Mouse (Mus musculus) heart, adult 18-20 months (tissue): ENCODE results near the gene Psph. TPM values are rescaled to one million over a fixed set of nuclear protein-coding genes. Genes with fewer than 3 reads are reported as not detected.

ENCODE experiments used
- DNase-seq, 2 experiments: peaks; one replicate each; pipeline ENCODE4 v3.0.0; 2021 to 2022; ENCODE audit warnings: mixed read lengths in 1 of 2
- total RNA-seq, 2 experiments: library from RNA; stranded (reverse); gene quantifications; 2 replicates each; pipeline ENCODE4 v1.2.3; 2021

Psph gene
- total RNA-seq, 2 experiments from 2014 or later, result 8.9 to 10.7 TPM

- peak; percentile 18 to 55 for DNase-seq
Measured at GRCm38 (mm10) chr5:129740976-129741375, 46.3 kb downstream of the Psph start.

GRCm38 (mm10) chr5:129731021-129731420, 56.2 kb downstream of the Psph start:
- DNase-seq, result peak; percentile 62 to 76

GRCm38 (mm10) chr5:129730344-129730743, 56.9 kb downstream of the Psph start:
- peak; percentile 76 to 88 for DNase-seq

GRCm38 (mm10) chr5:129729286-129729685, 58.0 kb downstream of the Psph start:
- DNase-seq, result peak; percentile 52 to 72

GRCm38 (mm10) chr5:129726784-129727183, 60.5 kb downstream of the Psph start:
- peak in 1 of 2 experiments; percentile 38 for DNase-seq

GRCm38 (mm10) chr5:129725774-129726392, 61.4 kb downstream of the Psph start:
- peak; percentile 19 to 57 for DNase-seq

- DNase-seq, result peak; percentile 94 to 96
Measured at GRCm38 (mm10) chr5:129724834-129725773, 62.1 kb downstream of the Psph start, which contains the start of gene Nipsnap2. Gene Nipsnap2 (plus strand): TSS chr5:129725063.

- DNase-seq, result no peak
Measured at GRCm38 (mm10) chr5:129724268-129724667, 63.0 kb downstream of the Psph start.

- no peak for DNase-seq
Measured at GRCm38 (mm10) chr5:129720176-129720575, 67.1 kb downstream of the Psph start.

GRCm38 (mm10) chr5:129717016-129717415, 70.2 kb downstream of the Psph start:
- no peak for DNase-seq

Other genes starting within 250 kb of the Psph start
- under 1 TPM; 0.85 to 0.94 TPM for gene Mmp17, start 203.3 kb downstream of the Psph start, total RNA-seq
- 1 to 10 TPM; 2.4 to 2.9 TPM for gene Zfp11, start 117.3 kb downstream of the Psph start, total RNA-seq
- not detected for gene Sept14, start 78.9 kb downstream of the Psph start, total RNA-seq
- 10 to 100 TPM; 87.6 to 91.5 TPM for gene Mrps17, start 72.0 kb downstream of the Psph start, total RNA-seq
- gene Nipsnap2, start 62.4 kb downstream of the Psph start, total RNA-seq, result 100 to 1,000 TPM; 843 to 897 TPM
- 10 to 100 TPM; 10.3 to 11.9 TPM for gene Sumf2, start 59.5 kb upstream of the Psph start, total RNA-seq
- gene Chchd2, start 100.0 kb upstream of the Psph start, total RNA-seq, result 1,000 to 10,000 TPM; 1,175 to 1,318 TPM
- gene Zbed5, start 108.3 kb upstream of the Psph start, total RNA-seq, result under 1 TPM; 0.46 to 0.69 TPM
- 10 to 100 TPM; 14.3 to 14.7 TPM for gene Phkg1, start 111.1 kb upstream of the Psph start, total RNA-seq
- 1 to 10 TPM in 1 of 2 experiments, under 1 TPM in 1; 0.45 to 1.1 TPM for gene Nupr1l, start 121.1 kb upstream of the Psph start, total RNA-seq
- 10 to 100 TPM; 14.6 to 18.4 TPM for gene Vkorc1l1, start 154.5 kb upstream of the Psph start, total RNA-seq
- gene Gusb, start 215.6 kb upstream of the Psph start, total RNA-seq, result 10 to 100 TPM; 14.1 TPM
- 1 to 10 TPM; 4.6 to 5.0 TPM for gene Asl, start 241.8 kb upstream of the Psph start, total RNA-seq
- 10 to 100 TPM; 13.8 to 14.8 TPM for gene Crcp, start 241.8 kb upstream of the Psph start, total RNA-seq